Mouse (Mus musculus): Measurements from ENCODE around the gene Zfp280d. TPM values are rescaled to one million over a fixed set of nuclear protein-coding genes. Genes with fewer than 3 reads are reported as not detected.

Zfp280d gene
- total RNA-seq, 1 experiment from 2014 or later = 41.3 TPM

Other genes starting within 250 kb of the Zfp280d start
- gene Tcf12, start 163.0 kb upstream of the Zfp280d start, total RNA-seq (2021) = 83.1 and 89.3 TPM in 2 replicates
- gene Mns1, start 163.2 kb downstream of the Zfp280d start, total RNA-seq (2021) = 4.1 and 4.7 TPM in 2 replicates
- gene Tex9, start 217.4 kb downstream of the Zfp280d start, total RNA-seq (2021) = 10.8 and 11.0 TPM in 2 replicates

Data from adrenal gland, postnatal 25 days (tissue).